Mouse (Mus musculus) forebrain, embryonic 14.5 days (tissue): ENCODE data around the gene Tada2b. TPM values are rescaled to one million over a fixed set of nuclear protein-coding genes. Genes with fewer than 3 reads are reported as not detected.
A peak's percentile ranks its signal among the peaks of the same experiment; 100 is the strongest.

Source experiments
- ATAC-seq: fragments of 200-750 bp; cut with Nextera tagmentation; 2 replicates; pipeline ENCODE4 v1.8.0; 2017; ENCODE audit warnings: mild to moderate bottlenecking, moderate library complexity
- DNase-seq: peaks from one replicate; pipeline ENCODE4 v3.0.0-alpha.2; 2015; ENCODE audit warnings: low spot score
- H3K27ac ChIP-seq: fragments of 300-500 bp; sonication (generic); 2 replicates; pipeline ENCODE4 v1.5.1; 2014; ENCODE audit warnings: low read depth, mild to moderate bottlenecking, control low read depth, low read length, moderate library complexity
- H3K27me3 ChIP-seq: fragments of 300-500 bp; sonication (generic); replicated peaks from 2 replicates; pipeline ENCODE4 v1.6.1; 2014; ENCODE audit warnings: low read length, control low read depth, mixed read lengths; ENCODE audit not compliant: control insufficient read depth, insufficient read depth
- H3K36me3 ChIP-seq: fragments of 300-500 bp; sonication (generic); 2 replicates; pipeline ENCODE4 v1.6.1; 2014; ENCODE audit warnings: low read length, control low read depth; ENCODE audit not compliant: control insufficient read depth, insufficient read depth
- H3K4me1 ChIP-seq: fragments of 300-500 bp; sonication (generic); 2 replicates; pipeline ENCODE4 v1.6.1; 2014; ENCODE audit warnings: antibody characterized with exemption, low read length, control low read depth; ENCODE audit not compliant: control insufficient read depth, insufficient read depth
- H3K4me2 ChIP-seq: fragments of 300-500 bp; sonication (generic); 2 replicates; pipeline ENCODE4 v1.6.1; 2014; ENCODE audit warnings: mild to moderate bottlenecking, control low read depth, low read length
- H3K4me3 ChIP-seq: fragments of 300-500 bp; sonication (generic); 2 replicates; pipeline ENCODE4 v1.5.1; 2014; ENCODE audit warnings: low read depth, low read length, control low read depth
- H3K9ac ChIP-seq: fragments of 300-500 bp; sonication (generic); 2 replicates; pipeline ENCODE4 v1.6.1; 2014; ENCODE audit warnings: mild to moderate bottlenecking, low read length, control low read depth, moderate library complexity
- H3K9me3 ChIP-seq: fragments of 300-500 bp; sonication (generic); replicated peaks from 2 replicates; pipeline ENCODE4 v1.6.1; 2016; ENCODE audit warnings: low read length, control low read depth, mixed read lengths; ENCODE audit not compliant: control insufficient read depth
- WGBS: fragments of 180-500 bp; shearing (Covaris S2); extraction: QIAGEN DNeasy Blood & Tissue Kit; methylation state at CpG from one replicate; pipeline ENCODE4 v1.1.7; 2014; 5-methylcytosine and 5-hydroxymethylcytosine counted together
- polyA plus RNA-seq: library from polyadenylated mRNA; unstranded; fragments of >200 nt; fragmentation: Nextera tagmentation; extraction: Ambion mirVana; gene quantifications from 2 replicates; pipeline ENCODE4 v1.2.1, GENCODE M21; 2014

Tada2b gene
- 4.8 and 5.3 TPM in 2 replicates for polyA plus RNA-seq

DNA sequence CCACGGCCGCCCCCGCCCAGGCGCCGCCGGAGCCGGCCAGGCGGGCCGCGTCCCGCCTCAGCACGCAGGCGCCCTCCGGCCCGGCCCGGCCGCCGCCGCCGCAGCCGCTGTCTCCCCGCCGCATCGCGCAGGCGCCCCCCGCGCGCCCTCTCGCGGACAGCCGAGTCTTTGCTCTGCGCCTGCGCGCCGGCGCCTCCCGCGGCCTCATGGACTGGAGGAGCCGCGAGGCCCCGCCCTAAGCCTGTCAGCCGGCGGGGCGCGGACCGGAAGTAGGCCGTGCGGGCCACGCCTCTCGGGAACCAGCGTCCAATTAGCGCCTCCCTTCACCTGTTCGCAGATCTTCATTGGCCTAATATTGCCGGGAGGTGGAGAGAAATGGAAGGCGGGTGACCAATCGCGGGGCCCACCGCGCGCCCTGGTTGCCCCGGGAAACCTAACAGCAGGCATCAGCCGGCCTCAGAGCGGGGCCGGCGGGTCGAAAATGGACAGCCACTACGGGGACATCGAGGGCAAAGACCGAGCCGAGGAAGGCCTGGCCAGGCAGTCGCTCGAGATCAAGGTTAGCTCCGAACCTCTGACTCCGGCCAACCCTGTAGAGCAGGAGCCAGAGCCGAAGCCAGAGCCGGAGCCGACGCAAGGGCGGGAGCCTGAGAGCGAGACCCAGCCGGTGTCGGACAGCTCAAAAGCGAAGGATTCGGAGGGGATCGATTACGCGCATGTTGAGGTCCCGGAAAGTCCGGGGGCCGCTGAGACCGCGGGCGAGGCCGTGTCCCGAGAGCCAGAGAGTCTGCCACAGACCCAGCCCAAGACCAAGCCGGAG, at the start of gene Tada2b, which contains the start of gene Ccdc96:
TSS of gene Tada2b (minus strand) at position 115 of the 820 bp plus-strand sequence.
TSS of gene Ccdc96 (plus strand) at position 418 of the 820 bp plus-strand sequence.
- peak; percentile 99 for DNase-seq
- Histone ChIP-seq H3K4me1 (peaks cover 22% of the 10 kb centered on the region), H3K9me3 (no peaks in the 10 kb centered on the region), H3K36me3 (no peaks in the 10 kb centered on the region), H3K4me3 (peak within 1 kb of the TSS; percentile 86), H3K27me3 (no peaks in the 10 kb centered on the region), H3K27ac (peak within 1 kb of the TSS; percentile 65; the same call in 1 of the 2 replicates), H3K4me2 (peak within 1 kb of the TSS; percentile 98), H3K9ac (peak within 1 kb of the TSS; percentile 91)
- peak; percentile 99 for ATAC-seq
- WGBS: under 1% methylated on average over 84 of the region's 97 CpGs

DNA sequence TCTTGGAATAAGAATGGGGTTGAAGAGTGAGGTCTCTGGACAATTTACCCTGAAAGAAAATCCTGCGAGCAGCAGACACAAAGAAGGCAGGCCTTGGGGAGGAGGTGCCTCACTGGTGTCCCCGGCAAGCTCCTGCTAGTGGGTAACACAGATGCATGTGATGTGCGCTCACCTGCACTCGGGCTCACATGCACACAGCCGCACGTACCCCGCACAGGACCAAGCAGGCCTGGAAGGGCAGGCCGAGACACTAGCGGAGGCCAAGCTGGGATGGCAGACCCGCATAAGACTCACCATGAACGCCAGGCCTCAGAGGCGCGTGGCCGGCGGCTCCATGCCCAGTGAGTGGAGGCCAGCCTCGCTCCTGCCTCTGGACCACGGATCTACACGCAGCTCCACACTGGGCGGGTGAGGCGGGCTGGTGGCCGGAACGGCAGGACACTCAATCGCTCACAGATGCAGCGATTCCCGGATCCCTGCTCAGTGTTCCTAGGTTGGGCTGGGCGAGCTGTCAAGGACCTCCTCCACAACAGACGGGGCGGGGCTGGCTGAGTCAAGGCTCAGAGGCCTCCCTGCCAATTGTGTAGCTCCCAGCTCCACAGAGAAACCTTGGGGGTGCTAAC, 46.2 kb upstream of the Tada2b start:
- Histone ChIP-seq H3K9me3 (no peaks in the 10 kb centered on the region), H3K27me3 (no peaks in the 10 kb centered on the region), H3K9ac (peak overlapping the region; percentile 96), H3K4me3 (peak overlapping the region; percentile 83), H3K36me3 (no peaks in the 10 kb centered on the region), H3K4me2 (peak overlapping the region; percentile 81), H3K27ac (peak overlapping the region; percentile 78), H3K4me1 (peaks cover 17% of the 10 kb centered on the region)
- under 1% methylated on average over 28 of the region's 28 CpGs for WGBS
- DNase-seq (peak; percentile 96), ATAC-seq (peak; percentile 98)

DNA sequence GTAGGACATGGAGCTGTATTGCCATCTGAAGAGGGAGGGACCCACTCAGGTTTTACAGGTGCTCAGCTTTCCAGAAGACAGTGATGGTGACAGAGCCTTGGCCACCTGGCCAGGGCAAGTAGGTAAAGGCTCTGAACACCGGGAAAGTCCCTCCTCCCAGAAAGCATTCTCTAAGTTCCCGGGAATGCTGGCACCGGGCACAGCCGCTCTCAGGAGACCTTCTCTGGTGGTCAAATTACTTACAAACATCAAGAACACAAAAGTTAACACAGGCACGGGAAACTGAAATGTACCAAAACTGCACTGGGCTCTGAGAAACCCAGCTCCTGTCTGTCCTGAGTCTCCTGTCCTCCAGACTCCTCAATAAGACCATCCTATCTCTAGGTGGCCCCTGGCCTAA, 45.6 kb upstream of the Tada2b start:
- Histone ChIP-seq H3K27me3 (no peaks in the 10 kb centered on the region), H3K9ac (peak overlapping the region; percentile 96), H3K9me3 (no peaks in the 10 kb centered on the region), H3K4me2 (peak overlapping the region; percentile 81), H3K4me1 (peaks cover 17% of the 10 kb centered on the region), H3K36me3 (peaks cover 3% of the 10 kb centered on the region; the same call in 1 of the 2 replicates), H3K27ac (peak overlapping the region; percentile 78), H3K4me3 (peak overlapping the region; percentile 83)
- 3% methylated on average over 5 of the region's 5 CpGs for WGBS
- ATAC-seq: no peak
- DNase-seq: no peak

DNA sequence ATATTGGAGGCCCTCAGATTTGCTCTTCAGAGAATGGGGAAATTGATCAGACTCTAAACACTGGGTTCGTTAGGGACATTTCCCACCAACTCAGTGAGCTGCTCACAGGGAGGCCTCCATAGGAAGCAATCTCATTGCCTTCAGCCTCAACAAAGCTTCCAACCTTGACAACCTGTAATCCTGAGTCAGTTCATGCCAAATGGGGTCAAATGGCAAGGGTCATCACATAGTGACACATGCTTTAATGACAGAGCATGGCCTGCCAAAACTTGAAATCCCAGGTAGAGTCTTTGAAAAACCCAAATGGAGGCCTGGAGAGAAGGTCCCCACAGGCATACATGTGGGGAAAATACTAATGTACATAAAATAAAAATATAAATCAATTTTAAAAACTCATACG, 42.8 kb upstream of the Tada2b start:
- Histone ChIP-seq H3K36me3 (peaks cover 30% of the 10 kb centered on the region), H3K27me3 (no peaks in the 10 kb centered on the region), H3K27ac (no peak overlapping the region), H3K4me2 (no peak overlapping the region), H3K9ac (no peak overlapping the region), H3K4me1 (peaks cover 17% of the 10 kb centered on the region), H3K9me3 (no peaks in the 10 kb centered on the region), H3K4me3 (no peak overlapping the region)
- WGBS: 82% methylated on average over 2 of the region's 2 CpGs
- ATAC-seq: no peak
- no peak for DNase-seq

DNA sequence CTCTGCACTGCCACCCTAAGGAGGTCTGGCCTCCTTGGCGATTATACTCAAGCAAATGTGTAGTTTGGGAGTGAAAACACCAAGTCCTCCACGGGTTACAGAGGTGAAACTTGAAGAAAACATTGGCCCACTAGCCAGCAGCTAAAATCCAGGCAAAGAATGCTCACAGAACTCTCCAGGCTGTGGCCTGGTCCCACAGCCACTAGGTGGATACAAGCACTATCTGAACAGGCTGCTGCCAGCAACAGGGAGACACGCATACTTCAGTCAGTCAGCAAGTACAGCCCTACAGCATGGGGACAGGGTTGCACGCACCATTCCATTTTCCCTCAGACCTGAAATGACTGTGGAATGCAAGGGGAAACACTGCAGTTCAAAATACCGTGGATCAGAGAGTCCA, 42.2 kb upstream of the Tada2b start:
- Histone ChIP-seq H3K9ac (no peak overlapping the region), H3K4me1 (peaks cover 17% of the 10 kb centered on the region), H3K27ac (no peak overlapping the region), H3K4me2 (no peak overlapping the region), H3K4me3 (no peak overlapping the region), H3K27me3 (no peaks in the 10 kb centered on the region), H3K36me3 (peaks cover 36% of the 10 kb centered on the region), H3K9me3 (no peaks in the 10 kb centered on the region)
- 80% methylated on average over 5 of the region's 5 CpGs for WGBS
- ATAC-seq (no peak), DNase-seq (no peak)

DNA sequence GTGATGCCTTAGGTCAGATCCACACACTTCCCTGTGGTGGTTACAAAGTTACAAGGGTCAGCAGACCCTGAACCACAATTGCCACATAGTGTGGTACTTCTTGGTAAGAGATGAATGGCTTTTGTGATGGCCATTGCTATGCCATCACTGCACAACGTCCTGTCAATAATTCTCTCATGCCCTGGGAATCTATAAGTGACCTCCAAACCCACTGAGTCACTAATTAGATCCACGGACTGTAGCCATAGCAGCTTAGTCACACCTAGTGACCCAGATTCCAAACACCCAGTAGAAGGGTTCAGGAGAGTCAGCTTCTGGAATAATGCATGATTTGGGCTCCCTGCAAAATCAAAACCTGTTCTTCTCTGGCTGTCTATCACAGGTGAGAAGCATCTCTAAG, 41.1 kb upstream of the Tada2b start:
- H3K4me1 ChIP-seq: peaks cover 17% of the 10 kb centered on the region
- no peak for ATAC-seq
- no peaks in the 10 kb centered on the region for H3K27me3 ChIP-seq
- no peak for DNase-seq
- 72% methylated on average over 2 of the region's 2 CpGs for WGBS
- peaks cover 46% of the 10 kb centered on the region for H3K36me3 ChIP-seq
- H3K9ac ChIP-seq: no peak overlapping the region
- no peak overlapping the region for H3K4me2 ChIP-seq
- H3K9me3 ChIP-seq: no peaks in the 10 kb centered on the region
- no peak overlapping the region for H3K4me3 ChIP-seq
- no peak overlapping the region for H3K27ac ChIP-seq

DNA sequence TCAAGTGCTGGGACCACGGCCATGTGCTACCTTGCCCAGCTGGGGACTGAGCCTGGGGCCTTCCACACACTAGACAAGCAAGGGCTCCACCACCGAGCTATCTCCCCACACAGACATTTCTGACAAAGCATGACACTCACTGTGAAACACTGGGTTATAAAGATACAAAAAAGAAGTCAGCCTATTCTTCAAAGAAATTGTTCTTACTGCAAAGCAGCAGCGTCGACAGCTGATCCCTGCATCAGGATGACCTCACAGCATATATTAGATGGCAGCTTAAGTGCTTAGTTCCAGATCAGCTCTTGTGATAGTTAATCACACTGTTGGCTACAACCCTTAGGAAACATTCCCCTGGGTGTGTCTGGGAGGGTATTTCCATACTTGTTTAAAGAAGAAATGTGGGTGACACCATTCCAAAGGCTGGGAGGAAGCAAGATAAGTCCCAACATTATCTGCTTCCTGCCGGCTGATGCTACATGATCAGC, 39.2 kb upstream of the Tada2b start:
- DNase-seq (no peak), ATAC-seq (no peak)
- Histone ChIP-seq H3K4me2 (no peak overlapping the region), H3K4me1 (0 out of 2 replicates have a peak, but pooled peaks cover 4% of the 10 kb centered on the region), H3K4me3 (no peak overlapping the region), H3K36me3 (peaks cover 66% of the 10 kb centered on the region), H3K9me3 (no peaks in the 10 kb centered on the region), H3K9ac (no peak overlapping the region), H3K27ac (no peak overlapping the region), H3K27me3 (no peaks in the 10 kb centered on the region)
- 87% methylated on average over 5 of the region's 5 CpGs for WGBS

DNA sequence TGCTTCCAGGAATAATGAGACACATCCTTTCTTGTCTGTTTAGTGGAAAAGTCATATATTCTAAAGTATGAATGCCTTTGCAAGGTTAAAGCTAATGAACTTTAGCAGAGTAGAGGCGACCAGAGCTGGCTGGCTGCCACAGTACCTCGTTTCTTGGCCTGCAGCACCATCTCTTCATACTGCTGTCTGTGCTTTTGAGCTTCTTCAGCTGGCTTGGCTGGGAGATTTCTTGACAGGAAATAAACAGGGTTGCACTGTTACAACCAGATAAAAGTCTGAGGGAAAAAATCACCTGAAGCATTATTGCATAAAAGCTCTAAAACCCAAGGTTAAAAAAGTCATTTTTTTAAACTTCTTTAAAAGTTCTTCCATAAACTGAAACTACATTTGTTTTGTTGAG, 38.7 kb upstream of the Tada2b start:
- Histone ChIP-seq H3K27me3 (no peaks in the 10 kb centered on the region), H3K9me3 (no peaks in the 10 kb centered on the region), H3K27ac (no peak overlapping the region), H3K4me1 (0 out of 2 replicates have a peak, but pooled peaks cover under 1% of the 10 kb centered on the region), H3K4me3 (no peak overlapping the region), H3K4me2 (no peak overlapping the region), H3K36me3 (peaks cover 71% of the 10 kb centered on the region), H3K9ac (no peak overlapping the region)
- ATAC-seq (no peak), DNase-seq (no peak)
- WGBS: 51% methylated on average over 2 of the region's 2 CpGs
